Mouse (Mus musculus): ENCODE measurements around the gene Ppm1b.
A peak's percentile ranks its signal among the peaks of the same experiment; 100 is the strongest.
"Not testable (repeated sequence)": the region's sequence is repeated elsewhere in the genome, so short reads cannot be mapped to it uniquely, and the experiment has no call there.

Ppm1b gene

DNA sequence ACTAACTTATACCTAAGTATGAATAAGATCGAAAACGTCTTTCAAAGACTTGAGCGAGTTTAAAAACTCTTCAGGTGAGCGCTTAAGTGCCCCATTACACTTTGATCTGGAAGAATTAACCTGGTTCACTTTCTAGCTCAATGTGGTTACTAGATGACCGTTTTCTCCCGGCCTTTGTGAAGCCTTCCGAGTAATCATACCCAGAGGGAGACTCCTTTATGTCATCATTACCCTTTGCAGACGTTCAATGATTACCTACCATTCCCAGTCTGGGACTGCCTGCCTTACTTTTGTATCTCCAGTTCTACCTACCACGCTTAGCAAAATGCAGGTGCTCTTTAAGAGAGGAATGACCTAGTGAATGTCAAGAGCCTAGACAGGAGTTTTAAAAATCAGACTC is at the start of gene Ppm1b:
Gene Ppm1b, plus strand, starts transcription at position 301 of the 400 bp plus-strand sequence.
- DNase-seq (ENCODE audit: low spot score), result peak; percentile 26

DNA sequence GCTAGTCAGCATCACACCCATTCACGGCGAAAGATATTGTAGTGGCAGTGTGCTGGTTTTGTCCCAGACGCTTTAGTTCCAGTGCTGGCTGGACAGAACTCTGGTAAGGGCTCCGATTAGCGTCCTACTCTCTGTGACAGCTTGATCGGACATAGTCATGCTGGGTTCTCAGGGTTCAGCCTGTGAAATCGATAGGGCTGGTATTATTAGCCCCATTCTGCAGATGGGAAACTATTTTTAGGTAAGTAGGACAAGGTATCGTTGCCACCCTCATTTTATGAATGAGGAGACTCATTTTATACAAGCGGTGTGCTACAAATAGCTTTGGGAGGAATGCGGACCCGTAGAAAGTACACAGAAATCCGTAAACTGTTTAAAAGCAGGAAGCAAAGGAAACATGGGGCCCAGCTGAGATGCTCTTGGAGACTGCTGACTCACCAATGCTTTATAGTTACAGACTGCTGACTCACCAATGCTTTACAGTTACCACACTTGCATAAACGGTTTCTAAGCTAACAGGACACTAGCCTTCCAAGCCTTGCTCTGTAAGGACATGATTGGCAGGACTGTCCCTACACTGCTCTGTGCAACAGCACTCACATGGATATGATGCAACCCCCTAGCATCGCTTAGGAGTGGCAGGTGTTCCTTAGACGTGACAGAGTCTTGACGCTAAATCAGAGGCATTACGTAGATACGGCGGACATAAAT is 34.7 kb upstream of the Ppm1b start:
- DNase-seq (ENCODE audit: low spot score), result no peak

DNA sequence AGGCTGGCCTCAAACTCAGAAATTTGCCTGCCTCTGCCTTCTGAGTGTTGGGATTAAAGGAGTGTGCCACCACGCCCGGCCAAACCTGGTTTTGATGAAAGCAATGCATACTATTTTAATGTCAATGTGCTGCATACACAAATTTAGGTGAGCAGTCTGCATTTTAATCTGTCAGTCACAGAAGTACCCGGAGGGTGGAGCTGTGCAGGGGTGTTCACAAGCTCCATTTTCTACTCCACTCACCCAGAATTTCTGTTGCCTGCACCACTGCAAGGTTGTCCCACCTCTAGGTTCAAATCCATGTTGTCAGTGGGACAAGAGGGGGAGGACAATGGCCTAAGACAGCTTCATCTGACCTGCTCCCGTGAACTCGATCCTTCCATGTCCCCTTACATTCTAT is 31.8 kb upstream of the Ppm1b start:
- DNase-seq (ENCODE audit: low spot score), result no peak

DNA sequence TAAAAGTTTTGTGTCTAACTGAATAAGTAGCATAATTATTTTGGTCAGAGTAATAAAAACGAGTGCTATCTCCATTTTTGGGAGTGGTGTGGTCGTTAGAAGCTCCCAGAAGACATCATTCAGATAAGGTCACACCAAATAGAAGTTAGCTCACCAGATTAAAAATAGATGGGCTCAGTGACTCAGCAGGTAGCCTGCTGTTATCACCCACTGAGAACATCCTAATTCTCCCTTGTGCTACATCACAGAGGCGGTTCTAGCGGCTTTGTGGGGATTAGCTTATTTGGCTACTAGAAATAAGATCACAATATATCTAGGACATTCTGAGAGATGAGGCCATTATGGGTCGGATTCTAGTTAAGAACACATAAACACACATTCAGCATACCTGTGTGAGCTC is 30.3 kb upstream of the Ppm1b start:
- DNase-seq (ENCODE audit: low spot score), result no peak

DNA sequence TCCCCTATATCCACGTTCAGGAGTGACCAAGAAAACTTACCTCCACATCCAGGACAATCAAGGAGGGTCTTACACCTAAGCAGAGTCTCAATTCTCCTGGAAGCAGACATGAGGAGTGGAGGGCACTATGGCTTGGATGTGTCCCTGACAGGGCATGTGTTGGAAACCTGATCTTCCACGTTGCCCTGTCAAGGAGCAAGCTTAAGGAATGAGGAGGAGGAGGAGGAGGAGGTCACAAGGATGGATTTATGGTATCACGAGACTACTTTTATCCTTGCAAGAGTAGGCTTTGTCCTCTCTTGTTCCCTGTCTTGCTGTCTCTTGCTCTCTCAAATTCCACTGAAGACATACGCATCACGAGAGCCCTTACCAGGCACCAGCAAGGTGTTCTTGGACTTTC is 29.0 kb upstream of the Ppm1b start:
- DNase-seq (ENCODE audit: low spot score), result no peak

DNA sequence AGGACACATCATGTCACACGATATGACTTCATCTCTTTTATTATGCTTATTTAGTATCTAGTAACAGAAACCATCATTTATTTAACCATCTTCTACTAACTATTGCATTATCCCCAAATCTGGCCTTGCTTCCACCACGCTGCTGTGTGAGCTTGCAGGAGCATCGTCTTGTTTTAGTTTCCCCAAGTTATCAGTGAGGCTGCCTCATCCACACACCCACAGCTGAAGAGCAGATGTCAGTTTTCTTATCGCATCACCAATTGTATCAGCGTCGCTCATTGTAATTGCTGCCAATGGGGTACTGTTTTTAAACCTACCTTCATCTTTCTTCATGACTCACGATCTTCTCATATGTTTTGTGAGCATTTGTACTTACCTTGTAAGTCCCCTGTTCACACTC is 23.6 kb upstream of the Ppm1b start:
- DNase-seq (ENCODE audit: low spot score), result no peak

DNA sequence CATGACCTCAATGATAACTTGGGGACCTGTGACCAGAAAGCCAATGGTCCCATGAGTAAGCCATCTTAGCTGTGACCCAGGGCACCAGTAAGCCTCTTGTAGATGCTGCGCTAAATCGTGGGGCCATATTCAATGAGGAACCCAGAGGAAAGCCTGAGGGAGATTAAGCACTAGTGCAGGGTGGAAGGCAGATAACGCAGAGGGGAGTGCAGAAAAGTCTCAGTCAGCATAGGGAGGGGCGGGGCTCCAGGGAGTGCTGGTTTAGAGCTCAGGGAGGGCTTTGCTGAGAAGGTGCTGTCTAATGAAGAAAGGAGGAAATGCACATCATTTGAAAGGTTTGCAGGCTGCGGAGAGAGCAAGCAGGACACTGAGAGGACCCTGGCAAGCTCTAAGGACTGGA is 22.6 kb upstream of the Ppm1b start:
- no peak for DNase-seq (ENCODE audit: low spot score)

DNA sequence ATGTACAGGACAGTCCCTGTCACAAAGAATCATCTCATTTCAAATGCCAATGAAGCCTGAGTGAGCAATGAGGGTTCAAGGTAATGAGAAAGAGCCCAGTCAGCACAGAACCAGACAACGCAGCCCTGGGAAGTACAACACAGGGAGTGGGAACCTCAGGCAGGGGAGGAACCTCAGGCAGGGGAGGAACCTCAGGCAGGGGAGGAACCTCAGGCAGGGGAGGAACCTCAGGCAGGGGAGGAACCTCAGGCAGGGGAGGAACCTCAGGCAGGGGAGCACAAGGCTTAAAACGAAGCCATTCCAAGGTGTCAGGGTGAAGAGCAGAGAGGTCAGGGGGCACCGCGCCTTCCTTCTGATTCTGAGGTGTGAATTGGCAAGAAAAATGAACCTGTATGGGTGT is 20.9 kb upstream of the Ppm1b start:
- not testable (repeated sequence) for DNase-seq (ENCODE audit: low spot score)

DNA sequence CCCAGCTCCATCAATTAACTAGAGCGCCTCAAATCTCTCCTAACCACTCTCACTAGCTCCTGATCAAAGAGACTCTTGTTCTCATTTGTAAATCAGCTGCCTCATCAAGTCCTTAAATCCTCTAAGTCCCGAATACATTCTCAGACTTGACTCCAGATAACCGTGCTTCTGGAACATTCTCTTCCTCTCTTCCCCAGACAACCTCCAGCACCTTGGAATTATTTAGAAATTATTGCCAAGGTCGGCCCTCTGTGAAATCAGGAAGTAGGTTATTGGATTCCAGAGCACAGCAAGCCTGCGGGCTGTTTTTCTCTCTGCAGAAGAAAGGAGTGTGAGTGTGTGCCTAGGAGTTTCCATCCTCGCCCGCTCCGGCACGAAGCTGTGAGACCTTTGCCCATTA is 20.2 kb upstream of the Ppm1b start:
- peak; percentile 12 for DNase-seq (ENCODE audit: low spot score)

DNA sequence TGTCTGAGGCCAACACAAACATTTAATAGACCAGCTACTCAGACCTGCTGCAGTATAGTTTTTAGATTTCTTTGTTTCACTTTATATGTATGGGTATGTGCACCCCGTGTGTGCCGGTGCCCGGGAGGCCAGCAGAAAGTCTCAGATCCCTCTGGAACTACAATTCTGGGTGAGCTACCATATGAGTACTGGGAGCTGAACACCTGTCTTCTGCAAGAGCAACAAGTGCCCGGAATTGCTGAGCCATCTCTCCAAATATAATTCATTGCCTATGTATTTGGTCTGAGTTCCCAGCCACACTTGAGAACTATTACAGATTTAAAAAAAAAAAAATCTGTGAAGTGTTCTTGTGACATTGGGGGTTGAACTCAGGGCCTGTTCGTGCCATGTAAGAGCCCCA is 19.7 kb upstream of the Ppm1b start:
- DNase-seq (ENCODE audit: low spot score), result no peak

DNA sequence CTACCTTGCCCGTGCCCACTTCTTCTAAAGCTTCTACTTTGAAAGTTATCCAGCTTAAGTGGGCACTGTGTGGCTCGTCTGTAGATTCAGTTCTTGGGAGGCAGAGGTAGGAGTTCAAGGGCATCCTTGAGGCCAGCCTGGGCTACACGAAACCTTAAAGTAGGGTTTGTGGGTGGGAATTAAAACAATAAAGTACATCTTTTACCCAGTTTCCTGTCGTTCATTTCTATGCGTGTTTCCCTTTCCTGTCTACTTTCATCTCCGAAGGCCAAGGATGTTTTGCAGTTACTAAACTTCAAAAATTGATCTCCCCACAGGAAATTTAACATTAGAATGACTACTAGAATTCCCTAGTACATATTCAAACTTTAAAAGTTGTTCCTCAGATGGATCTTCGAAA is 19.3 kb upstream of the Ppm1b start:
- DNase-seq (ENCODE audit: low spot score), result no peak

DNA sequence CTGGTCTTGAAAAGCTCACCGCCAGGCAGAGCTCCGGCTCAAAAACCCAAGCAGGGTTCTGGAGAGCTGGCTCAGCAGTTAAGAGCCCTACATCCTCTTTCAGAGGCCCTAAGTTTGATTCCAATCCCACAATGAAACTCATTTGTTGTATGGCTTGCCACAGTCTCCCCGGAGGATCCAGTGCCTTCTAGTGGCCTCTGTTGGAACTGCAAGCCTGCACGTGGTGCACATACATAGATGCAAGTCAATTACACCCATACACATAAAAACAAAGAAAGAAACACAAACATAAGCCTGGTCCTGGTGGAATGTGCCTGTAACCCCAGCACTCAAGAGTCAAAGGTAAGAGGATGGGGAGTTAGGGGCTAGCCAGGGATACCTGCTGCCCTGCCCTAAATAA is 18.3 kb upstream of the Ppm1b start:
- DNase-seq (ENCODE audit: low spot score), result no peak

DNA sequence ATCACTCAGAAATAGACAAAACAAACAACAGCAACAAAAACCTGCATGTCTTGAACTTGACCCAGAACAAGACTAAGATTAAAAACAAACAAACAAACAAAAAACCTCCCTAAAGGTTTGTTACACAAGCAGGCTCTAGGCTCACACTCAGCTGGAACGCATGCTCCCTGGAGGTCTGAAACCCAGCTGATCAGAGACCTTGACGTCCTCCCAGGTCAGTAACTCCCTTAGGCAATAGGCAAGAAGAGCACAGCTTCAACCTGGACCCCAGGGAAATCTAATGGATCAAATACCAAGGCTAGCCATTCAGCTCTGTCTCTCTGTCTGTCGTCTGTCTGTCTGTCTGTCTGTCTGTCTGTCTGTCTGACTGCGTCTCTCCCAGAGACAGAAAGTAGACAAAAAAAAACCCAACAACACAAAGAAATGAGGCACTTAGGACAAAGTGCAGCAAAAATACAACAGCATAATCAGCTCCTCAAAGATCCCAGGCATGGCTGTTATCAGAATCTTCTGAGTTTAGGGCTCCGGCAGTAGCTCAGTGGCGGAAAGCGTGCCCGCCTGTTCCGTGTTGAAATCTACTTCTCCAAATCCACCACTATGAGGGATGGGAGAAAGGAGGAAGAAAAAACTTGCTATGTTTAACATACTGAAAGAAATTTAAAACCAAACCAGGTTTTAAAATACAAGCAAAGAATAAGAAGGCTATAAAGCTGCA is 16.4 kb upstream of the Ppm1b start:
- DNase-seq (ENCODE audit: low spot score), result no peak

DNA sequence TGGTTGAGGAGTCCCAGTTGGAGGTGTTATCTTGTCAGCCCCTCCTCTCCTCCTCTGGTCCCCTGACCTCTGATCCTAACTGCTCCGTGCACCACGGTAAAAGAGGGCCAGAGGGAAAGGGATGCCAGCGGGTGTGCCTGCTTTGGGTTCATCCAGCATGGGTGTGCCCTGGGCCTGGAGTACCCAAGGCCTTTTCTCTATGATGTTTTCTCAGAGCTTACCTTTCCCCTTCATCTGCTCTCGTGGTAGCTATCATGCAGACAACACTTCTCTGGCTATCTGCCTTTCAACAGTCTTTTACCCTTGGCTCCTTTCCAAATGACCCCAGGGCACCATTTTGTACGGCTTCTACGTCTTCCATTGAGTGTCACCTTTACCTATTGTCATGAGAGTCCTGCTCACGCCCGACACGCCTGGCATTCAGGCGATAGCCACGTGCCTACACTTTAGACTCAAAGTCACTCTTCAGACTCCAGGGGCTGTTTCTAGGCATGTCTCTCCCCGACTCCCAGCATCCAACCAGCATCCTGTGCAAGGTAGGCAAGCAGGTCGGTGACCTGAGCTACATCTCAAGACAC is 15.2 kb upstream of the Ppm1b start:
- no peak for DNase-seq (ENCODE audit: low spot score)

DNA sequence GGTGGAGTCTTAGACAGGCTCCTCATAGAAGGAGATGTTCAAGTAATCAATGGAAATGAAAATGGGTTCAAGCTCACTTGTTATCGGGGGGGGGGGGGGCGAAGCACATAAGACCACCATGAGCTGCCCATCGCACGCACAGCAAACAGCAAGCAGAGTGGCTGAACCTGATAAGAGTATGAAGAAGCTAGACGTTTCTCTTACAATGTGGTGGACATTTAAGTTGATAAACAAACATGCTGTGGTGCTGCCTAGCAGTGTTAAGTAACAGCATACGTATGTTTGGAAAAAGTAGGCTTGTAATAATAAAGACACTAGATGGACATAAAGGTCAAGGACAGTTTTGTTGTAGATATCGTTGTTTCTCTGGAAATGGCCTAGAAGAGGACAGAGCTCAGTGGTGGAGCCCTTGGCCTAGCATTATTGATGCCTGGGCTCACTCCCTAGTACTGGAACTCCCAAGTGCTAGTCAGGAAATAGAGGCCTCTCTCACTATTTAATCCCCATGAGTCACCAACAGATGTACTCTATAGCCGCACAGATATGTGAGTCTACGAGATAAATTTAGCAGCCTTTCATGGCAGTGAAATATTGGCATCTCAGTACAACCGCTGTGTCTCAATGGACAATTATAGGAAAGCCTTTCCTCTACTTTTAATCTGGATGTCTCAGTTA is 14.0 kb upstream of the Ppm1b start:
- no peak for DNase-seq (ENCODE audit: low spot score)

DNA sequence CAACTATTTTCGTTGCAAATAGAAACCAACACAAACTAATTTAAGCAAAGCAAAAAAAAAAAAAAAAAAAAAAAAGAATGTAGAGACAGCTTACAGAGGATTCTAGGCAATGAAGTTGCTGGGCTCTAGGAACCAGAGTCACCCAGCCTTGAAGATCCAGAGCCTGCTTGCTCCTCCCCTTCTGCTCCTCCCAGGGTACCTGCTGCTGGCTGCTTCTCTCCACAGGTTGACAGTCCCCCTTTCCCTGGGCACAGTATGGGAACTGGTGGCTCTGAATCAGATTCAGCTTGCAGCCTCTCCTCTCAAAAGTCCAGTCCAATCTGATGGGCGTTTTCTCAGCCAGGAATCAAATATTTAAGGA is 13.5 kb upstream of the Ppm1b start:
- DNase-seq (ENCODE audit: low spot score), result no peak

DNA sequence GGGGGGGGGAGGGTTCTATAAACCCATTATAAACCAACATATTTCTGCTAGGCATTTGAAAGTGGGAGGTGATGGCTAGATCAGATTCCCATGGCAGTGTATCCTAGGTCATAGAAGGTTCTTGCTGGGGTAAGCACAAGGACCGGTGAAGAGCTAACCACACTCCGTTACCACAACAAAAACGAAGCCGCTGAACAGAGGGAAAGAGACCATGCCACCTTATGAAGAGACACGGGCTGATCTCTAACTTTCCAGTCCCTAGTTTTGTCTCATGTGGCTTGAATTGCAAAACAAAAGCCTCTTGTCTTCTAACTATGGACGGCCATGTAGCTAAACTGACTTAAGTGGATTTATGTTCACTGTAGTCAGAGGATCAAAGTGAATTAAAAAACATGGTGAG is 12.2 kb upstream of the Ppm1b start:
- DNase-seq (ENCODE audit: low spot score), result no peak

DNA sequence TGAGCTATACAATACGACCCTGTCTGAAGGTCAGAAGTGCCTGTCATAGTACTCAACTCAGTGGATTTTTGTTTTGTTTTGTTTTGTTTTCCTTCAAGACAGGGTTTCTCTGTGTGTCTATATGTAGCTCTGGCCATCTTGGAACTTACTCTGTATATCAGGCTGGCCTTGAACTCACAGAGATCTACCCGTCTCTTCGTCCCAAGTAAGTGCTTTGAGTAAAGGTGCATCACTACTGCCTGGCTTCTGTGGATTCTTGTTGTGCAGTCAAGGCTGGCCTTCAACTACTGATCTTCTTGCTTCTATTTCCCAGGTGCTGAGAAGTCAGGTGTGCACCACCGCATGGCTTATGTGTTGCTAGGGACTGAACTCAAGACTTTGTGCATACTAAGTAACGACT is 4.0 kb upstream of the Ppm1b start:
- no peak for DNase-seq (ENCODE audit: low spot score)

DNA sequence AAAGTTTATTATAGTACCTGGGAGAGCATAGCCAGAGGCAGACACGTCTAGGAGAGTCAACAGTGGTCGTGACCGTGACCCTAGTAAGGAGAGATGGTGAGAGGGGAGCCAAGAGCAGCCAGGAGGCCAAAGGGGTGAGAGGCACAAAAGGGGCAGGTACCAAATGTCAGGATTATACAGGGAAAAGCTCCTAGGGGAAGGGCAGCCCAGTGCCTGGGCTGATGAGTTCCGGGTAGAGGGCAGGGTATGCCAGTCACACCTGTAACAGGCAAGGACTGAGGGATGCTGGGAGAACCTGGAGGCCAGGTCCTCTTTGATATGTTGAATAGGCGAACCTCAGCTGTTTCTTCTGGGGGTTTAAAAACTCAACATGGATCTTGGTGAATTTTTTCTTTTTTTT is 2.8 kb upstream of the Ppm1b start:
- DNase-seq (ENCODE audit: low spot score), result no peak

DNA sequence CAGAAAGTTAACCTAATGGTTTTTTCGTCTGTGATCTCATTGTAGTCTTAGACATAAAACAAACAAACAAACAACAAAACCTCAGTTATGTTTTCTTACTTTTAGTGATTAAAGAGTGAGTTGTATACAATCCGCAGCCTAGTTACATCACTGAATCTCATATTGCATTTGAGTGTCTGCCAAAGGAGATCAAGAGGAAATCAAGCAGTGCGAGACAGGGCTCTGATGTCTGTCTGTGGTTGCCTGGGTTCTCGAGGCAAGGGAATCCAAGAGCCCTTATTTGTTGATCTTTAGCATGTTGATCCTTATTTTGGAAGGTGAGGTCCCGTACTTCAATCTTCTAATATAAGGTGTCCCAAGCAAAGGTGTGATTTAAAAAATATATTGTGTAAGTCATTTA is 1.7 kb upstream of the Ppm1b start:
- DNase-seq (ENCODE audit: low spot score), result no peak

DNA sequence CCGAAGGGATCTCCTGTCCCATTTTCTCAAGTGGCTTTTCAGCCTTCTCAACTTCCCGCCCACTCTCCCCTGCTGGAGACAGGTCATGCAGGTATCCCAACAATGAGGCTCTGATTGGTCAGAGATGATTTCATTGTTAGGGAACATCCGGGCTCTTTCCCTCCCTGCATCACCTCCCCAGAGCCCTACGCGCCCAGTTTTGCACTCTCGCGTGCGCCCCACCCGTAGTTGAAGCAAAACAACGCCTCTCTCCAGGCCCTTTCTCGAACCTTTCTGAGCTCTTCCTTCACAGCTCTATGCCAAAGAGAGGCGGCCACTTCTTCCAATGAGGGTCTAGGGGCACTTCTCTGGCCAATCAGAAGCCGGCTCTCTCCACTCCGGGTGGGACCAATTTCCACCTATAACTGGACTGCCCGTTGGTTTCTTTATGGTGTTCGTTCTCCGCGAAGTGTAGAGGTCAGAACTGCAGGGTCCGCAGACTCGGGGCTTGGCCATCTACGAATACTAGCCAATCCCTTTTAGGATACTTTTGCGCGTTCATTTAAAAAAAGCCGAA is 468 bp downstream of the Ppm1b start:
- DNase-seq (ENCODE audit: low spot score), result peak; percentile 94

DNA sequence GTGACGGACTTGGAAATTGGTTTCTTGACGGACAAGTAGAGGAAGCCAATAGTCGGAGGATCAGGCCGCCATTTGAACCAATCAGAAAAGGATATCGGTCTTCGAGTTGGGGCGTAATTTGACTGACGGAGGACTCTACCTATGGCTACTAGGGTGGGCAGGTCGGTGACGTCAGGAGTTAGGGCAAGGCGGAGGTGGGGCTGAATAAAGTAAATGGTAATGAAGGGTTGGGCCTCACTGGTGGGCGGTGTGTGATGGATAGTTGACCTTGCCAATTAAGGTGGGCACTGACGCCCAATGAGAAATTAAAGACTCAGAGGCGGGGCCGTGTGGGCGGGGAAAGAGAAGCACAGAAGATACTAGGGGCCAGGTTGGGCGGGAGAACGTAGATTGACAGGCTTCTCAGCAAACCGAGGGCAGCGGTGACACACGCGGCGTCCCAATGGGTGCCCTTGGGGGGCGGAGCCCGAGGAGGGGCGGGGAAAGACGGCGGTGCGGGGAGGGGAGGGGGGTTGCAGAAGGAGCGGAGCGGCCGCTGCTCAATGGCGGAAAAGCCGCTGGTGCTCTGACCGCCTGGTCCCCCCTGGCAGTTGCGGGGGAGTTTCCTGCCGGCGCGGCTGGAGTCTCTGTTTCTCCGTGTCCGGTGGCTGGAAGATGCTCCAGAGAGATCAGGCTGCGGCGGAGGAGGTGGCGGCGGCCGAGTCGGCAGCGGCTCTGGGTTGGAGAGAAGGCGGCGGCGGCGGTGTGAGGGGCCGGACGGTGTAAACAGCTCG is 1.1 kb downstream of the Ppm1b start:
- DNase-seq (ENCODE audit: low spot score), result peak; percentile 100
